Mouse (Mus musculus) yolk sac, embryonic 10.5 days (tissue): ENCODE data around the gene Sh3gl2.

Experiments used
- DNase-seq: peaks from one replicate; pipeline ENCODE4 v3.0.0-alpha.2; 2017; ENCODE audit warnings: low spot score

The Sh3gl2 gene

GRCm38 (mm10) chr4:85613331-85613730 lies 408.4 kb downstream of the Sh3gl2 start:
- DNase-seq = no peak

- DNase-seq = no peak
These were observed 413.8 kb downstream of the Sh3gl2 start for GRCm38 (mm10) chr4:85618746-85619145.

- no peak for DNase-seq
These were observed 414.3 kb downstream of the Sh3gl2 start for GRCm38 (mm10) chr4:85619261-85619660.

- no peak for DNase-seq
These were observed 424.5 kb downstream of the Sh3gl2 start for GRCm38 (mm10) chr4:85629381-85629780.

GRCm38 (mm10) chr4:85669271-85669670 lies 464.3 kb downstream of the Sh3gl2 start:
- no peak for DNase-seq

GRCm38 (mm10) chr4:85669735-85670134 lies 464.8 kb downstream of the Sh3gl2 start:
- DNase-seq = no peak

- peak; percentile 3 for DNase-seq
These were observed 467.4 kb downstream of the Sh3gl2 start for GRCm38 (mm10) chr4:85672290-85672689.

GRCm38 (mm10) chr4:85677621-85678020 lies 472.7 kb downstream of the Sh3gl2 start:
- DNase-seq = no peak

- no peak for DNase-seq
These were observed 481.2 kb downstream of the Sh3gl2 start for GRCm38 (mm10) chr4:85686160-85686559.
